In the genomic region with DNA sequence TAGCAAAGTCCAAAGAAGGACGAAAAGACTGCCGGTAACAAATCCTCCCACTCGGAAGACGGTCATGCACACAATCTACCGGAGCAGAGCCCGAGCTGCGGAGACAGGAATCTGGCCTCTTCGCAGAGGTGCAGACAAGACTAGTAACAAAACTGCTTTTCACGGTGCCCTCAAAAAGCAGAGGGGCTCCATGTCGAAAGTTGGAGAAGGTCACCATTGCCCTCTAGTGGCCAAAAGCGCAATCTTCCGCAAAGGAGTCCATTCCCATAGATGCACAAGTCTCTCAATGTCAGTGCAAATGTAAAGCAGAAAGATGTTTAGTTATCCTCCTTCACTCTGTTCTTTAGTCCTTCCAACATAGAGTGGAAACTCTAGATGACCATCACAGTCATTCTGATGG, we compare ENCODE assay signal across 9 mouse cellular contexts. TPM values are rescaled to one million over a fixed set of nuclear protein-coding genes. Genes with fewer than 3 reads are reported as not detected.
A peak's percentile ranks its signal among the peaks of the same experiment; 100 is the strongest.
DNase-seq lines count a peak whose midpoint lies in the region; ATAC-seq and TF ChIP-seq lines count a peak whose summit lies in the region.
"Had no signal": no experiment of that assay in that cellular context is flagged by ENCODE, and none has a peak within 500 bp of the region (broad histone marks: within the 10 kb centered on the region; RNA-seq: fewer than 3 reads in every experiment).

No protein-coding gene starts in this region.

- in situ Hi-C loops in ES-E14 (cut with MboI; ENCODE audit: low sequenced_read_pairs in 2 of 2, unreplicated experiment in 2 of 2): no loop called here

- intact Hi-C loops in heart, postnatal 10 days (cut with DNase I): loop anchor here (1.0 to 10.0 kb wide), 4 partner anchors 266 to 1152 kb away; no protein-coding TSS in a partner anchor

- no peak overlapping the region for H3K4me3 ChIP-seq in ES-E14 (ENCODE audit: insufficient read depth in 1 of 2, low read depth in 1 of 2, low read length in 2 of 2, poor library complexity in 1 of 2, severe bottlenecking in 1 of 2)
- peak overlapping the region; percentile 32 for H3K4me3 ChIP-seq in forebrain, embryonic 12.5 days (replicated peaks)
- peak overlapping the region; percentile 44 for H3K4me3 ChIP-seq in lung, adult 2 months (replicated peaks; ENCODE audit: extremely low read depth, low read depth, low read length)
- H3K4me3 ChIP-seq: erythroblast, embryonic 14.5 days had no signal

- no peak overlapping the region for H3K9ac ChIP-seq in ES-E14 (ENCODE audit: insufficient read depth, low read depth, low read length, poor library complexity, severe bottlenecking)
- 0 out of 2 replicates have a peak overlapping the region, but pooled peaks have one; percentile 13 for H3K9ac ChIP-seq in forebrain, embryonic 12.5 days

- DNase-seq in ES-E14 (ENCODE audit: low read depth, low spot score): peak; percentile 49
- peak; percentile 8 for DNase-seq in c-Kit-positive CD71-positive TER-119-negative erythroid progenitor cells, embryonic 14.5 days (ENCODE audit: low read depth)
- DNase-seq in heart, postnatal 10 days: peak; percentile 86 to 87
- DNase-seq in layer of hippocampus, adult 18-20 months (ENCODE audit: low spot score in 2 of 2): peak; percentile 71 to 92
- peak; percentile 42 for DNase-seq in lung, adult 2 months
- peak; percentile 32 for DNase-seq in ovary, adult 18-20 months (ENCODE audit: low spot score)

- H3K36me3 ChIP-seq in ES-E14 (ENCODE audit: control insufficient read depth, insufficient read depth, low read length, poor library complexity, severe bottlenecking): no peaks in the 10 kb centered on the region
- H3K36me3 ChIP-seq in forebrain, embryonic 12.5 days (replicated peaks): no peaks in the 10 kb centered on the region

- TF ChIP-seq CTCF in lung, adult 2 months (IDR thresholded peaks at IDR 0.05; ENCODE audit: insufficient read depth, low read length): peak; percentile 71

- WGBS in forebrain, embryonic 12.5 days: 1% methylated on average over 12 of the region's 12 CpGs
- 1% methylated on average over 12 of the region's 12 CpGs for WGBS in lung, adult 2 months

- H3K27me3 ChIP-seq in forebrain, embryonic 12.5 days: 0 out of 2 replicates have a peak, but pooled peaks cover 4% of the 10 kb centered on the region

- no peak overlapping the region for H3K27ac ChIP-seq in ES-E14 (ENCODE audit: insufficient read depth, low read depth, low read length, poor library complexity, severe bottlenecking)
- no peak overlapping the region for H3K27ac ChIP-seq in forebrain, embryonic 12.5 days

- no peaks in the 10 kb centered on the region for H3K9me3 ChIP-seq in ES-E14 (ENCODE audit: control insufficient read depth, insufficient read depth, low read depth, low read length)
- H3K9me3 ChIP-seq in forebrain, embryonic 12.5 days: no peaks in the 10 kb centered on the region

- H3K4me1 ChIP-seq in ES-E14 (ENCODE audit: control insufficient read depth in 2 of 2, insufficient read depth in 2 of 2, low read length in 2 of 2, poor library complexity in 1 of 2): no peaks in the 10 kb centered on the region
- peaks cover 27% of the 10 kb centered on the region for H3K4me1 ChIP-seq in forebrain, embryonic 12.5 days
- no peaks in the 10 kb centered on the region for H3K4me1 ChIP-seq in lung, adult 2 months (ENCODE audit: control insufficient read depth, insufficient read depth, low read length)

- peak; percentile 27; the same call in 1 of the 2 replicates for ATAC-seq in forebrain, embryonic 12.5 days (ENCODE audit: low FRiP score)
- no peak for ATAC-seq in activated CD4-positive, CD25-positive, alpha-beta regulatory T cell, adult 4 months

- TF ChIP-seq POLR2A in lung, adult 2 months (IDR thresholded peaks at IDR 0.05; ENCODE audit: borderline replicate concordance, extremely low read depth, low read depth, low read length): no peak

- H3K4me2 ChIP-seq in forebrain, embryonic 12.5 days: peak overlapping the region; percentile 53

TF ChIP-seq in ES-E14, 5 proteins besides CTCF, POLR2A, EP300 and RAD21:
- TF ChIP-seq ZNF384 (IDR thresholded peaks at IDR 0.05; ENCODE audit: low read depth, low read length): no peak
- peak; percentile 70; the same call in 1 of the 2 replicates for TF ChIP-seq ZC3H11A (IDR thresholded peaks at IDR 0.05; ENCODE audit: borderline replicate concordance, low read depth, low read length)
TF ChIP-seq in ES-E14: peak in this region for 1.

RNA-seq across cellular contexts. Expression of a gene that starts 4.5 kb away (rescaled TPM):
- total RNA-seq in ES-E14 (2012; rRNA removed): 0.37 and 2.8 TPM in 2 replicates
- 53.2 and 63.9 TPM in 2 replicates for polyA plus RNA-seq in forebrain, embryonic 12.5 days (2016; fragmentation: Nextera tagmentation; extraction: Ambion mirVana)
- 10 to 100 TPM; 28.6 to 41.5 TPM for total RNA-seq in heart, postnatal 10 days (2021)
- total RNA-seq in layer of hippocampus, adult 18-20 months (2021): 10 to 100 TPM; 69.4 to 69.8 TPM
- 29.0 and 47.7 TPM in 2 replicates for polyA plus RNA-seq in lung, adult 2 months (2012; rRNA removed)
- polyA plus RNA-seq in activated CD4-positive, CD25-positive, alpha-beta regulatory T cell, adult 4 months (2017; shearing (Covaris generic)): under 1 TPM; 0.11 to 0.24 TPM
- polyA plus RNA-seq: erythroblast, embryonic 14.5 days had no signal

Comparison
In these comparisons a context has a peak if more than half of its experiments do, and no peak if none do; other contexts are left out.
1. DNase-seq: peak in every context shown above with its lines; median percentile 86 in heart, postnatal 10 days; 82 in layer of hippocampus, adult 18-20 months; 49 in ES-E14; 42 in lung, adult 2 months; 32 in ovary, adult 18-20 months; 8 in c-Kit-positive CD71-positive TER-119-negative erythroid progenitor cells, embryonic 14.5 days.
2. H3K4me3 ChIP-seq: peak in forebrain, embryonic 12.5 days (single experiment) and lung, adult 2 months (single experiment); none in ES-E14 (0 of 2).